Mouse (Mus musculus) lung, postnatal 25 days (tissue): ENCODE results near the gene Sapcd2.
A peak's percentile ranks its signal among the peaks of the same experiment; 100 is the strongest.

Experiments
- DNase-seq: peaks from one replicate; pipeline ENCODE4 v3.0.0; 2022; ENCODE audit warnings: low spot score

Gene Sapcd2

DNA sequence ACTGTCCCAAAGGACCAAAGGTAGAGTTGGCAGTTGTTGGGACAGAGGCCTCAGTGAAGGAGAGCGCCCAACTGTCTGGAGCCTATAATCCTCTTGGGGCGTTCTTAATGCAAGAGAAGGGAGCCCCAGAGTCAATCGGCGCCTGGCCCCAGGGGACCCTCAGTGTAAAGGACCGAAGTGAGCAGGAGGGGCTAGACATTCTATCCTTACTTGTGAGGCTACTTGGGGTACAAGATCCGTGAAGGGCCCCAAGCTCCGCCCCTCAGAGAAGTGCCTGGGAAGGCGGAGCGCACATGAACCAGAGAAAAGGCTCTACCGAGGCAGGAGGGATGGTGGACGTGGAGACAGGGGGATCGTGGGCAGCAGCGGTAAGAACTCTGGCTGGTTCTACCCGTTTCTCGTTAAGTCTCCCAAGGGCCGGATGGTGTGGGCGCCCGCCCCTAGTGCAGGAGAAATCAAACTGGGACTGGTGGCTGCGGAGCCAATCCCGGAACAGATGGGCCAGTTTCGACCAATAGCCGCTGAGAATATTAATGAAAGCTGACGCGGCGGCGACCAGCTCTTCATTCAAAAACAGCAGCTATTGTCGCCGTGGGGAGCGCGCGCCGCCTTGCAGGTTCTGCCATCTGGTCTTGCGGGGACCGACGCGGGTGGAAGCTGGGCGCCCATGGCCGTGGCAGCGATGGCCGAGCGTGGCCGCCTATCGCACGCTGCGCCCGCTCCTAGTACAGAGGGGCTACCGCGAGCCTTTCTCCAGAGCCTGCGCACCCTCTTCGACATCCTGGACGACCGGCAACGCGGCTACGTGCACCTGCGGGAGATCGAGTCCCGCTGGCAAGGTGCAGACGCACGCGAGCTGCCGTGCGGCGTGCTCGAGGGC lies at the start of gene Sapcd2:
TSS of gene Sapcd2 (plus strand) at position 558 of the 880 bp plus-strand sequence.
- DNase-seq = peak; percentile 92

DNA sequence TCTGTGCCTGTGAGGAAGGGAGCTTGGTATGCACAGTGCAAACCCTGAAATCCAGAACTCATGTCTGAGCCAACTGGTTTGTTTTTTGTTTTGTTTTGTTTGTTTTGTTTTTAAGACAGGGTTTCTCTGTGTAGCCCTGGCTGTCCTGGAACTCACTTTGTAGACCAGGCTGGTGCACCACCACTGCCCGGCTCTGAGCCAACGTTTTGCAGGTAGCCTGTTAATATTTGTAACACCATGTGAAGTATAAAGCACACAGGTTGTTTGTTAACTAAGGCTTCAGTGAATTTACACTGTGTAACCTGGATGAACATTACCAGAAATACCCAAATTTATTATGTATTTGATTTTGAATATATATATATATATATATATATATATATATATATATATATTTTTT lies 46.1 kb upstream of the Sapcd2 start:
- no peak for DNase-seq

- DNase-seq = no peak
Observed at GRCm38 (mm10) chr2:25328440-25328839, 43.7 kb upstream of the Sapcd2 start.

DNA sequence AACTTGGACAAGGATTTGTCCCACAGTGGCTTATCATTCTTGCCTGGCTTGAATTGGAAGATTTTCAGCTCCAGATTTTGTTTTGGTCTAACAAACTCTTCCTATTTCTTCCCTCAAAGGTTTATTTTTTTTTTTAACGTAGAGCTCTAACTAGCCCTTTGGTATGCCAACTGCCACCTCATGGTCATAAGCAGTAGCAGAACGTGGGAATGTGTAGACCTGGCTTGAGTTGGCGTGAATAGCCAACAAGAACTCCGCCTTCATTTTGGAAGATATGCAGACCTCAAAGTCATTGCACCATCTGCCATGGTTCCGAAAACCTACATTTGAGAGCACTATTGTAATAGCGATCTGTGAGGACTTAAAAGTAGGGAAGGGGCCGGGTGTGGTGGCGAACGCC lies 40.7 kb upstream of the Sapcd2 start:
- DNase-seq = no peak

GRCm38 (mm10) chr2:25332286-25333160 lies 39.6 kb upstream of the Sapcd2 start, which contains the start of gene Man1b1:
TSS of gene Man1b1 (plus strand) at chr2:25332338.
- DNase-seq = peak; percentile 99

- no peak for DNase-seq
Observed at GRCm38 (mm10) chr2:25333569-25333968, 38.6 kb upstream of the Sapcd2 start.

GRCm38 (mm10) chr2:25338303-25338702 lies 33.8 kb upstream of the Sapcd2 start:
- no peak for DNase-seq

DNA sequence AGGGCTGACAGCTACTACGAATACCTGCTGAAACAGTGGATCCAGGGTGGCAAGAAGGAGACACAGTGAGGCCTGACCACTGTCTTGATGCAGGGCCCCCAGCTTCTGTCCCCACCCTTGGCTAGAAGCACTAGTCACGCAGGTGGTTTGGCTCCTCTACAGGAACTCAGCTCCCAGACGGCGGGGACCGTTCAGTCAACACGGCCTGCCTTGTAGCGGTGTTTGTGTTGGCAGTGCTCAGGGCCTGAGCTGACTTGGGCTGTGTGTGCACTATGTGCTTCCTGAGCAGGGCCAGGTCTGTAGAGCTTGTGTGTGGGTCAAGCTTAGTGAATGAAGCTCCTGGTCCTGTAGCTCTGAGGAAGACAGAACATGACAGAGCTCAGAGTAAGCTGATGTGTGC lies 24.0 kb upstream of the Sapcd2 start:
- peak; percentile 17 for DNase-seq

GRCm38 (mm10) chr2:25349499-25349898 lies 22.6 kb upstream of the Sapcd2 start:
- no peak for DNase-seq

DNA sequence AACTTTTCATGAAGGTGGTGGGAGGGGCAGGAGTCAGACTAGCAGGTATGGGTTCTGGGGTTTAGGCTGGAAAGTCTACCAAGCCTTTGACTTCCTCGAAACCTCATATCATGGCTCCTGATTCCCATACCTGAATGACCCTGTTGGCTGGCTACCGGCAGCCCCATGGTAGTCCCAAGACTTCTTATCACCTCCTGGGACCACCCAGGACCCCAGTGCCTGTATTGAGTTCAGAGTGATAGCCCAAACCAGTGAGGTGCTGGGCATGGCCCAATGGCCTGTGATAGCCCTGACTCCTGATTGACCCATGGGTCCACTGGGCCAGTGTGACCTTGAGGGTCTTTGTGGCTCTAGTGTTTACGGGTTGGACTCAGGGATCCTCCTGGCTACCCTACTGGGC lies 21.4 kb upstream of the Sapcd2 start:
- no peak for DNase-seq

DNA sequence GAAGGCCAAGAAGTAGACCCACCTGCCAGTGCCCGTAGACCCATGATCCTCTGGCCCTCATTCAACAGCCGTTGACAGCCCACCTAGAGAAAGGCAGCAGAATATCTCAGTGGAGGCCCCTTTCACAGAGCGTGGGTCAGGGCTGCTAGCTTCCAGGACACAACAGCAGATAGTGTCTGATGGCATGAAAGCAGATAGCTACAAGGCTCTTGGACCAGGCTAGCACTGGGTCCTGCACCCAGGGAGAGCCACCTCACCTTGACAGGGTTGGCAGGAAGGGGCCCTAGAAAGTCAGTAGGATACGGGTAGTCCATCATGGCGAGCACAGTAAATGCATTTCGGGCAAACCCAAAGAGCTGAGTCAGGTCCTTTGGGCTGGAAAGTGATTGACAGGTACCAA lies 17.9 kb upstream of the Sapcd2 start:
- DNase-seq = no peak

DNA sequence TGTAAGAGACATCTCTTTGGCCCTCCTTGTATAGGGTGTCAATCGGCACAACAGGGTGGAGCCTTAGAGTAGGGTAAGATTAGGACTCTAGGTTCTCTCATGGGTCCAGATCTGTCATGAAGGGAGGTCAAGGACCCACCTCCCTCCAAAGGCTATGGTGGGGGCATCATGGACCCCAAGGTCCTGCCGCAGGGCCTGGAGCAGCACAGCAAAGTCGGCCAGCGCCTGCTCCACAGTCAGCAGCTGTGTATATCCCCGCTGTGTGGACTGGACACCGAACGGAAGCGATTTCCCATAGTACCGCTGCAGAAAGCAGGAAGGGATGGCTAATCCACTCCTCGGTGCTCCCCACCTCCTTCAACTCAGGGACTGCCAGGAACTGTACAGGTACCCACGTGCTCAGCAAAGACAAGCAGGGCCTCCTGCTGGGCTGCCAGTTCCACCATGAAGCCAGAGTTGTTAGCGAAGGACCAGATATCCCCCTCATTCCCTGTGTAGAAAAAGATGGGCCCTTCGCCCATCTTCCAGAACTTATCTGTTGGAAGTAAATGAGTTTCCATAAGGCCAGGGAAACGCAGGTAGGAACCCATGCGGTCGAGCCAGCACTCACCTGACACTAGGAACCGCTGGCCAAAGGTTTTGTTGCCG lies 16.6 kb upstream of the Sapcd2 start:
- no peak for DNase-seq

DNA sequence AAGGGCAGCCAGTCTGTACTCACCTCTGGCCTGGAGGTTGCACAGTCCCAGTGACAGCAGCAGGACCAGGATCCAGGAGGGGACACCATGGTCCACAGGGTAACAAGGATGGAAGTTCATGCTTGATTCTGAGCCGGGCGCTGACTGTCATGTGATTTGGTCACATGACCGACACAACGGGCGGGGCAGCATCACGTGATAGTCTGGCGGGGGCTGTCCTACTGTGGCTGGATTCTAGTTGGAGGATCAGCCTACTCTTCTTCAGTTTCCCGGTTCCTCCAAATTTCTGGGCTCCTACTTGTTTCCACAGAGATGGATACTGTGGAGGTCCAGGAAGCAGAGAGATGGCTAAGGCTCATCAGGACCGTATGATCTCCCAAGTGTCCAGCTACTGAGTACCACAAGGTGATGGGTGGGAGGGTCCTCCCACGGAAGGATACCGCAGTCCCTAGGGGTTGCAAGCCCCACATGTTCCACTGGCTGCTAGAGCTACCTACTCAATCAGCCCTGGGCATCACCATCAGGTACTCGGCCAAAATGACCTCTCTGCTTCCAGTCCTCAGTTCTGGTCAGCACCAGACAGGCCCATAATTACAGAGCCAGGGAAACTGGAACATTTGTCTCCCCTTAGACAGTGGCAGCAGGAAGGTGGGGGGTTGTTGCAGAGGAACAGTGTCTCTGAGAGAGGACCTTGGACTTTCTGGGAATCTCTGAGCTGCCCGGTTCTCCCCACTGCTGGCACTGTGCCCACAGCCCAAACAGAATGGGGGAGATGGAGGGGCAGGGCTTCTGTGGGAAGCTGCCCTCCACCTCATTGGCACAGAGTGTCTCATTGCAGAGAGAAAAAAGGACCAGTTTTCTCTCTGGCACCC lies 15.7 kb upstream of the Sapcd2 start, which contains the start of gene Dpp7:
TSS of gene Dpp7 (minus strand) at position 152 of the 872 bp plus-strand sequence.
- peak; percentile 82 for DNase-seq

- no peak for DNase-seq
Observed at GRCm38 (mm10) chr2:25359848-25360247, 12.3 kb upstream of the Sapcd2 start.

GRCm38 (mm10) chr2:25363478-25364178 lies 8.5 kb upstream of the Sapcd2 start:
- peak; percentile 39 for DNase-seq

GRCm38 (mm10) chr2:25364313-25364712 lies 7.8 kb upstream of the Sapcd2 start:
- no peak for DNase-seq

- DNase-seq = no peak
Observed at GRCm38 (mm10) chr2:25364761-25365090, 7.4 kb upstream of the Sapcd2 start.

DNA sequence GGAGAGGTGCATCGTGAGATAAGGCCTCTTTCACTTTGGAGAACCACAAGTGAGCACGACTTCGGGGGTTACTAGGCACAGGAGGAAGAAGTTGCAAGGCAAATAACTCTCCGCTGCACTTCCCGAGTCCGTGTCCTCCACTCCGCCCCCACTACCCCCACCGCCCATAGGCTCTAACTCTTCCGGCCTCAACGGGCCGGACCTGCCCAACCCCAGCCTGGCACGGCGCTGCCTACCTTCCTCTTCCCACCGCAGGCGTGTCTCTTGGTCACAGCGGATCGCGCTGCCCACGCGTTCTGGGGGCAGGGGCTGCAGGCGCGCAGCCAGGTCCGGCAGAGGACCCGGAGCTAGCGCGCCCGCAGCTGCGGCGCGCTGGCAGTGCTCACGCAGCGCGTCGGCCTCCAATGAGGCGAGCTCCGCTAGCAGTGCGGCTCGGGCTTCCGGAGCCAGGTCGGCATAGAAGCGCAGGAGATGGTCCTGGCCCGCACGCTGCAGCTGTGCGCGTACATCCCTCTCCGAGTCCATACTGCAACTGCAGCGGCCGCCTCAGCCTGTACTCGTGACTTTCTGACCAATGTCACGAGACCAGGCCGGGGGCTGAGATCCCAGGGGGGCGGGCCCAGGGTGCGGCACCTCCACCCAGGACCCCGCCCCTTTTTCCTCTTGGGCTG lies 6.9 kb upstream of the Sapcd2 start, which contains the start of gene Uap1l1:
TSS of gene Uap1l1 (minus strand) at position 592 of the 671 bp plus-strand sequence.
- peak; percentile 87 for DNase-seq

GRCm38 (mm10) chr2:25369996-25370395 lies 2.1 kb upstream of the Sapcd2 start:
- no peak for DNase-seq
